11 mouse cellular contexts compared by ENCODE assay signal in the genomic region with DNA sequence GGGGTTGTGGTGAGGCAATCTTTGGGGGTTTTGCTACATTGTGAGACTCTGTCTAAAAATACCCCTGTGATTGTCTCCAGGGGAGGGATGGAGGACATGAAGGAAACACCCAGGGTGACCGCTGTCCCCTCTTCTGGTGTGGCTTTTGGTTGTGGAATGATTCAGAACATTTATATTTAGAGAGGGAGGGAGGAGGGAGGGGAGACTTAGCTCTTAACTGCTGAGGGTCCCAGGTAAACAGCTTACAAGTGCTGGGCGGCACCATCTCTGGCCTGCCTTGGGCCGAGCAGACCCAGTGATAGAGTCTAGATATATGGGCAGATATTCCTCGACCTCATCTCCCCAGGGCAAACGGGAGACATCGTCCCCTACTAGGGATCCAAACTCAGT. TPM values are rescaled to one million over a fixed set of nuclear protein-coding genes. Genes with fewer than 3 reads are reported as not detected.
DNase-seq lines count a peak whose midpoint lies in the region; ATAC-seq and TF ChIP-seq lines count a peak whose summit lies in the region.
"Had no signal": no experiment of that assay in that cellular context is flagged by ENCODE, and none has a peak within 500 bp of the region (broad histone marks: within the 10 kb centered on the region; RNA-seq: fewer than 3 reads in every experiment).

No protein-coding gene starts in this region.

- H3K27me3 ChIP-seq in intestine, embryonic 16.5 days (replicated peaks; ENCODE audit: control insufficient read depth, insufficient read depth, low read length), result no peaks in the 10 kb centered on the region
- no peaks in the 10 kb centered on the region for H3K27me3 ChIP-seq in intestine, embryonic 15.5 days (replicated peaks)
- peaks cover 9% of the 10 kb centered on the region for H3K27me3 ChIP-seq in G1E (ENCODE audit: insufficient read depth, low read length)
- H3K27me3 ChIP-seq in liver, embryonic 16.5 days (ENCODE audit: control insufficient read depth, insufficient read depth, low read depth, low read length), result no peaks in the 10 kb centered on the region
- H3K27me3 ChIP-seq: midbrain, embryonic 15.5 days had no signal

- no peaks in the 10 kb centered on the region for H3K9me3 ChIP-seq in intestine, embryonic 16.5 days (ENCODE audit: control insufficient read depth, low read length)
- no peaks in the 10 kb centered on the region for H3K9me3 ChIP-seq in intestine, embryonic 15.5 days
- no peaks in the 10 kb centered on the region for H3K9me3 ChIP-seq in G1E (replicated peaks)
- H3K9me3 ChIP-seq in liver, embryonic 16.5 days (replicated peaks; ENCODE audit: control insufficient read depth, low read length), result no peaks in the 10 kb centered on the region
- H3K9me3 ChIP-seq: midbrain, embryonic 15.5 days had no signal

- TF ChIP-seq CTCF in G1E (IDR thresholded peaks at IDR 0.05; ENCODE audit: low read depth, low read length), result no peak

- no peak overlapping the region for H3K4me2 ChIP-seq in intestine, embryonic 16.5 days (ENCODE audit: low read depth, low read length)
- no peak overlapping the region for H3K4me2 ChIP-seq in intestine, embryonic 15.5 days (replicated peaks)
- no peak overlapping the region for H3K4me2 ChIP-seq in liver, embryonic 16.5 days (ENCODE audit: low read depth, low read length)
- H3K4me2 ChIP-seq: midbrain, embryonic 15.5 days had no signal

- no peak for DNase-seq in G1E (ENCODE audit: low spot score)
- no peak for DNase-seq in adrenal gland, postnatal 10 days
- no peak for DNase-seq in urinary bladder, postnatal 4 days (ENCODE audit: low spot score in 2 of 2)
- DNase-seq: kidney, postnatal 14 days had no signal

- no peaks in the 10 kb centered on the region for H3K36me3 ChIP-seq in intestine, embryonic 16.5 days (ENCODE audit: control insufficient read depth, insufficient read depth, low read length)
- H3K36me3 ChIP-seq in intestine, embryonic 15.5 days, result no peaks in the 10 kb centered on the region
- peaks cover 6% of the 10 kb centered on the region for H3K36me3 ChIP-seq in G1E (replicated peaks)
- no peaks in the 10 kb centered on the region for H3K36me3 ChIP-seq in liver, embryonic 16.5 days (ENCODE audit: control insufficient read depth, insufficient read depth)
- H3K36me3 ChIP-seq: midbrain, embryonic 15.5 days had no signal

- H3K4me3 ChIP-seq in intestine, embryonic 16.5 days (ENCODE audit: low read length), result no peak overlapping the region
- no peak overlapping the region for H3K4me3 ChIP-seq in intestine, embryonic 15.5 days (replicated peaks)
- H3K4me3 ChIP-seq in G1E (ENCODE audit: low read depth, low read length), result peak overlapping the region; percentile 39; the same call in 1 of the 2 replicates
- H3K4me3 ChIP-seq in liver, embryonic 16.5 days (ENCODE audit: low read depth, low read length), result peak overlapping the region; percentile 47
- H3K4me3 ChIP-seq: midbrain, embryonic 15.5 days had no signal

- H3K27ac ChIP-seq in intestine, embryonic 16.5 days (ENCODE audit: low read length), result no peak overlapping the region
- no peak overlapping the region for H3K27ac ChIP-seq in intestine, embryonic 15.5 days
- H3K27ac ChIP-seq in liver, embryonic 16.5 days (ENCODE audit: low read length), result peak overlapping the region; percentile 53
- H3K27ac ChIP-seq: midbrain, embryonic 15.5 days had no signal

- peaks cover 12% of the 10 kb centered on the region for H3K4me1 ChIP-seq in intestine, embryonic 16.5 days (ENCODE audit: control insufficient read depth, insufficient read depth, low read length)
- H3K4me1 ChIP-seq in intestine, embryonic 15.5 days (replicated peaks), result 0 out of 2 replicates have a peak, but pooled peaks cover 11% of the 10 kb centered on the region
- H3K4me1 ChIP-seq in G1E (ENCODE audit: insufficient read depth, low read depth, low read length), result peaks cover 59% of the 10 kb centered on the region
- H3K4me1 ChIP-seq in liver, embryonic 16.5 days (ENCODE audit: control insufficient read depth, low read depth, low read length), result peaks cover 11% of the 10 kb centered on the region
- H3K4me1 ChIP-seq: midbrain, embryonic 15.5 days had no signal

- 70% methylated on average over 6 of the region's 6 CpGs for WGBS in intestine, embryonic 16.5 days
- WGBS in intestine, embryonic 15.5 days, result 65% methylated on average over 6 of the region's 6 CpGs
- WGBS in liver, embryonic 16.5 days (ENCODE audit: insufficient replicate concordance), result 48% methylated on average over 6 of the region's 6 CpGs

- ATAC-seq in intestine, embryonic 16.5 days, result no peak
- ATAC-seq in intestine, embryonic 15.5 days, result no peak
- ATAC-seq in G1E (ENCODE audit: extremely low read depth, insufficient number of reproducible peaks, low FRiP score, poor library complexity, severe bottlenecking), result no peak
- ATAC-seq in common myeloid progenitor, adult 5-6 weeks (replicated peaks; ENCODE audit: low read depth, poor library complexity, severe bottlenecking), result peak; percentile 26
- ATAC-seq in liver, embryonic 16.5 days (ENCODE audit: low read depth), result no peak
- no peak for ATAC-seq in megakaryocyte progenitor cell, adult 5-6 weeks (replicated peaks; ENCODE audit: poor library complexity)
- ATAC-seq: hindbrain, embryonic 16.5 days; midbrain, embryonic 15.5 days had no signal

- H3K9ac ChIP-seq in intestine, embryonic 16.5 days (ENCODE audit: low read depth, low read length), result peak overlapping the region; percentile 29; the same call in 1 of the 2 replicates
- no peak overlapping the region for H3K9ac ChIP-seq in intestine, embryonic 15.5 days
- peak overlapping the region; percentile 38 for H3K9ac ChIP-seq in liver, embryonic 16.5 days (ENCODE audit: low read depth, low read length)
- H3K9ac ChIP-seq: midbrain, embryonic 15.5 days had no signal

RNA-seq across cellular contexts. Expression of gene Ncf1, which starts 1.2 kb away (rescaled TPM):
- polyA plus RNA-seq in intestine, embryonic 16.5 days (2015; fragmentation: Nextera tagmentation; extraction: Ambion mirVana), result 5.7 and 6.6 TPM in 2 replicates
- polyA plus RNA-seq in intestine, embryonic 15.5 days (2015; fragmentation: Nextera tagmentation; extraction: Ambion mirVana), result 4.2 and 6.0 TPM in 2 replicates
- total RNA-seq in G1E (2014; fragmentation: Nextera tagmentation) (20.7 and 22.0 TPM in 2 replicates), G1E (2017) (2.0 and 3.0 TPM in 2 replicates)
- polyA plus RNA-seq in G1E (2012), result 27.8 and 29.9 TPM in 2 replicates
- total RNA-seq in common myeloid progenitor, adult 5-6 weeks (2017), result 52.0 and 54.0 TPM in 2 replicates
- polyA plus RNA-seq in liver, embryonic 16.5 days (2015; fragmentation: Nextera tagmentation; extraction: Ambion mirVana), result 25.1 and 26.5 TPM in 2 replicates
- total RNA-seq in adrenal gland, postnatal 10 days (2021), result 10 to 100 TPM in 1 of 2 experiments, 1 to 10 TPM in 1; 8.4 to 10.2 TPM
- total RNA-seq in megakaryocyte progenitor cell, adult 5-6 weeks (2015), result 139 and 150 TPM in 2 replicates
- total RNA-seq in megakaryocyte progenitor cell, adult 5-6 weeks (2017), result 155 and 185 TPM in 2 replicates

RNA-seq across cellular contexts. Expression of gene Gtf2ird2, which starts 44.4 kb away (rescaled TPM):
- polyA plus RNA-seq in intestine, embryonic 16.5 days (2015; fragmentation: Nextera tagmentation; extraction: Ambion mirVana), result 7.0 TPM in 2 replicates
- 8.1 and 8.3 TPM in 2 replicates for polyA plus RNA-seq in intestine, embryonic 15.5 days (2015; fragmentation: Nextera tagmentation; extraction: Ambion mirVana)
- total RNA-seq in G1E (2014; fragmentation: Nextera tagmentation) (9.2 and 9.7 TPM in 2 replicates), G1E (2017) (5.6 and 10.8 TPM in 2 replicates)
- 3.3 and 4.5 TPM in 2 replicates for polyA plus RNA-seq in G1E (2012)
- 5.4 and 7.4 TPM in 2 replicates for total RNA-seq in common myeloid progenitor, adult 5-6 weeks (2017)
- polyA plus RNA-seq in liver, embryonic 16.5 days (2015; fragmentation: Nextera tagmentation; extraction: Ambion mirVana), result 1.8 and 1.9 TPM in 2 replicates
- 10 to 100 TPM in 1 of 2 experiments, 1 to 10 TPM in 1; 7.4 to 12.0 TPM for total RNA-seq in adrenal gland, postnatal 10 days (2021)
- total RNA-seq in megakaryocyte progenitor cell, adult 5-6 weeks (2015), result 4.2 TPM in 2 replicates
- 4.2 and 4.7 TPM in 2 replicates for total RNA-seq in megakaryocyte progenitor cell, adult 5-6 weeks (2017)

RNA-seq across cellular contexts. Expression of gene Rcc1l, which starts 51.7 kb away (rescaled TPM):
- polyA plus RNA-seq in intestine, embryonic 16.5 days (2015; fragmentation: Nextera tagmentation; extraction: Ambion mirVana), result 26.6 and 28.5 TPM in 2 replicates
- polyA plus RNA-seq in intestine, embryonic 15.5 days (2015; fragmentation: Nextera tagmentation; extraction: Ambion mirVana), result 33.1 and 34.6 TPM in 2 replicates
- 12.6 and 13.6 TPM in 2 replicates for total RNA-seq in G1E (2014; fragmentation: Nextera tagmentation)
- 9.2 and 9.8 TPM in 2 replicates for total RNA-seq in G1E (2017)
- polyA plus RNA-seq in G1E (2012), result 16.0 and 17.1 TPM in 2 replicates
- 10.0 and 14.2 TPM in 2 replicates for total RNA-seq in common myeloid progenitor, adult 5-6 weeks (2017)
- polyA plus RNA-seq in liver, embryonic 16.5 days (2015; fragmentation: Nextera tagmentation; extraction: Ambion mirVana), result 10.0 and 10.6 TPM in 2 replicates
- total RNA-seq in adrenal gland, postnatal 10 days (2021), result 10 to 100 TPM; 26.6 to 29.4 TPM
- total RNA-seq in megakaryocyte progenitor cell, adult 5-6 weeks (2015), result 10.6 and 11.1 TPM in 2 replicates
- total RNA-seq in megakaryocyte progenitor cell, adult 5-6 weeks (2017), result 8.8 and 10.2 TPM in 2 replicates

Comparison
In these comparisons a context has a peak if more than half of its experiments do, and no peak if none do; other contexts are left out.
1. H3K4me3 ChIP-seq: peak in G1E (single experiment) and liver, embryonic 16.5 days (single experiment); none in intestine, embryonic 16.5 days (single experiment) and intestine, embryonic 15.5 days (single experiment).